Comparison of ENCODE assay signal across 11 mouse cellular contexts in the genomic region with DNA sequence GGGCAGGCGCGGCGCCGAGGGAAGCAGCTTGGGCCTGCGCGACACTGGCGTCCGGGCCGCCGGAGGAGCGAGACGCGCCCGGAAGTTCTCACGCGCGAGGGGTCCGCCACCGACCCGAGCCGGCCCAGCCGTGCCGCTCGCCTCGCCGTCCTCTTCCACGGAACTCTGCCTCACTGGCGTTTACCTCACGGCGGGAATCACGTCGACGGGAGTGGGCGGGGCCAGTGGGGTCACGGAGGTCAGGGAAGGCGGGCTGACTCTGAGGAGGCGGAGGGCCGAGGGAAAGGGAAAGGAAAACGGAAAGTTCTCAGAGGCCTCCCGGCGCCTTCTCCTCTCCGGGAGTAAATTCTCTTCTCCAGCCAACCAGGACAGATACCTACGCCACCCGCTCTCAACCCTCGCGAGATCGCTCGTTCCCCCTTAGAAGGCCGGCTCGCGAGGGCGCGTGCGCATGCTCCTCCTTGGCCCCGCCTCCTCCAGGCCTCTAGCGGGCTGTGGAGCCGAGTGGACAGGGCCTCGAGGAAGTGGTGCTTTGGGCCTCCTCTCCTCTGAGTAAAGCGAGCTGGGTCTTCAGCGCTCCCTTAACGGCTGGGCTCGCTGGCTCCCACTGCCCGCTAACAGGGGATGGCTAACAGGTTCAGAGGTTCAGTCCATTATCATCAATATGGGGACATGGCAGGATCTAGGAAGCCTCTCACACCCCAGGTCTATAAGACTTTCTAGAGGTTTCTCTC. TPM values are rescaled to one million over a fixed set of nuclear protein-coding genes. Genes with fewer than 3 reads are reported as not detected.
DNase-seq lines count a peak whose midpoint lies in the region; ATAC-seq and TF ChIP-seq lines count a peak whose summit lies in the region.
"Not testable (repeated sequence)": the region's sequence is repeated elsewhere in the genome, so short reads cannot be mapped to it uniquely, and the experiment has no call there.
"Had no signal": no experiment of that assay in that cellular context is flagged by ENCODE, and none has a peak within 500 bp of the region (broad histone marks: within the 10 kb centered on the region; RNA-seq: fewer than 3 reads in every experiment).

No protein-coding gene starts in this region.

- H3K27ac ChIP-seq in ES-E14 (ENCODE audit: insufficient read depth, low read depth, low read length, poor library complexity, severe bottlenecking) = peak overlapping the region; percentile 80
- H3K27ac ChIP-seq in embryonic facial prominence, embryonic 12.5 days; hindbrain, embryonic 15.5 days (replicated peaks); limb, embryonic 10.5 days; lung, embryonic 16.5 days (ENCODE audit: low read length); neural tube, embryonic 11.5 days (ENCODE audit: low read depth, low read length): not testable (repeated sequence)
- H3K27ac ChIP-seq in testis, adult 2 months (ENCODE audit: control insufficient read depth, insufficient read depth, low read depth, low read length) = peak overlapping the region; percentile 94

- peak overlapping the region; percentile 78 for H3K9ac ChIP-seq in ES-E14 (ENCODE audit: insufficient read depth, low read depth, low read length, poor library complexity, severe bottlenecking)
- H3K9ac ChIP-seq in embryonic facial prominence, embryonic 12.5 days; hindbrain, embryonic 15.5 days: not testable (repeated sequence)
- peak overlapping the region; percentile 39; the same call in 1 of the 2 replicates for H3K9ac ChIP-seq in lung, embryonic 16.5 days (ENCODE audit: low read length)
- peak overlapping the region; percentile 18; the same call in 1 of the 2 replicates for H3K9ac ChIP-seq in neural tube, embryonic 11.5 days (ENCODE audit: low read length)

- H3K27me3 ChIP-seq in embryonic facial prominence, embryonic 12.5 days; hindbrain, embryonic 15.5 days; limb, embryonic 10.5 days (ENCODE audit: low read depth, poor library complexity, severe bottlenecking); lung, embryonic 16.5 days (ENCODE audit: control insufficient read depth, insufficient read depth, low read depth, low read length); neural tube, embryonic 11.5 days (ENCODE audit: control insufficient read depth, insufficient read depth, low read length); testis, adult 2 months (ENCODE audit: control insufficient read depth, insufficient read depth, low read length): not testable (repeated sequence)

- H3K4me1 ChIP-seq in ES-E14 (ENCODE audit: control insufficient read depth in 2 of 2, insufficient read depth in 2 of 2, low read length in 2 of 2, poor library complexity in 1 of 2); embryonic facial prominence, embryonic 12.5 days; hindbrain, embryonic 15.5 days (replicated peaks); limb, embryonic 10.5 days; lung, embryonic 16.5 days (replicated peaks; ENCODE audit: control insufficient read depth, insufficient read depth, low read length); neural tube, embryonic 11.5 days (ENCODE audit: control insufficient read depth, insufficient read depth, low read length); testis, adult 2 months (ENCODE audit: control insufficient read depth, insufficient read depth, low read length): not testable (repeated sequence)

- not testable (repeated sequence) for H3K36me3 ChIP-seq in ES-E14 (ENCODE audit: control insufficient read depth, insufficient read depth, low read length, poor library complexity, severe bottlenecking); embryonic facial prominence, embryonic 12.5 days; hindbrain, embryonic 15.5 days; limb, embryonic 10.5 days; lung, embryonic 16.5 days (ENCODE audit: control insufficient read depth, insufficient read depth, low read length); neural tube, embryonic 11.5 days (ENCODE audit: control insufficient read depth, insufficient read depth, low read length); testis, adult 2 months (ENCODE audit: control insufficient read depth, insufficient read depth, low read length)

- WGBS in embryonic facial prominence, embryonic 12.5 days = 28% methylated on average over 63 of the region's 63 CpGs
- 28% methylated on average over 63 of the region's 63 CpGs for WGBS in hindbrain, embryonic 15.5 days
- 28% methylated on average over 63 of the region's 63 CpGs for WGBS in limb, embryonic 10.5 days
- 31% methylated on average over 52 of the region's 63 CpGs for WGBS in lung, embryonic 16.5 days
- 23% methylated on average over 53 of the region's 63 CpGs for WGBS in neural tube, embryonic 11.5 days

- H3K4me3 ChIP-seq in ES-E14 (ENCODE audit: insufficient read depth in 1 of 2, low read depth in 1 of 2, low read length in 2 of 2, poor library complexity in 1 of 2, severe bottlenecking in 1 of 2) = peak overlapping the region; percentile 67 to 87
- peak overlapping the region; percentile 35 for H3K4me3 ChIP-seq in embryonic facial prominence, embryonic 12.5 days
- peak overlapping the region; percentile 39 for H3K4me3 ChIP-seq in hindbrain, embryonic 15.5 days
- H3K4me3 ChIP-seq in limb, embryonic 10.5 days = peak overlapping the region; percentile 48
- peak overlapping the region; percentile 42 for H3K4me3 ChIP-seq in lung, embryonic 16.5 days (ENCODE audit: low read length)
- H3K4me3 ChIP-seq in neural tube, embryonic 11.5 days (ENCODE audit: low read depth, low read length) = peak overlapping the region; percentile 24
- peak overlapping the region; percentile 93 for H3K4me3 ChIP-seq in testis, adult 2 months (ENCODE audit: control insufficient read depth, low read depth, low read length)

- DNase-seq in ES-E14 (ENCODE audit: low read depth, low spot score) = peak; percentile 43
- DNase-seq in limb, embryonic 10.5 days (ENCODE audit: low spot score) = peak; percentile 58
- peak; percentile 50 for DNase-seq in neural tube, embryonic 11.5 days (ENCODE audit: low spot score)

- TF ChIP-seq CTCF in testis, adult 2 months (IDR thresholded peaks at IDR 0.05; ENCODE audit: control insufficient read depth, insufficient read depth, insufficient replicate concordance, low read depth, low read length) = not testable (repeated sequence)

- in situ Hi-C loops in ES-E14 (cut with MboI; ENCODE audit: low sequenced_read_pairs in 2 of 2, unreplicated experiment in 2 of 2) = not testable (repeated sequence)

- H3K4me2 ChIP-seq in embryonic facial prominence, embryonic 12.5 days (replicated peaks) = peak overlapping the region; percentile 42
- peak overlapping the region; percentile 50 for H3K4me2 ChIP-seq in hindbrain, embryonic 15.5 days
- H3K4me2 ChIP-seq in lung, embryonic 16.5 days (ENCODE audit: low read depth, low read length) = peak overlapping the region; percentile 43
- H3K4me2 ChIP-seq in neural tube, embryonic 11.5 days (ENCODE audit: low read depth) = peak overlapping the region; percentile 30

- H3K9me3 ChIP-seq in ES-E14 (ENCODE audit: control insufficient read depth, insufficient read depth, low read depth, low read length); embryonic facial prominence, embryonic 12.5 days; hindbrain, embryonic 15.5 days; limb, embryonic 10.5 days (replicated peaks); lung, embryonic 16.5 days (ENCODE audit: control insufficient read depth, low read length); neural tube, embryonic 11.5 days (ENCODE audit: control insufficient read depth, low read length): not testable (repeated sequence)

- ATAC-seq in embryonic facial prominence, embryonic 12.5 days (ENCODE audit: insufficient number of reproducible peaks, insufficient read depth, low FRiP score, low TSS enrichment); hindbrain, embryonic 15.5 days (ENCODE audit: low FRiP score, low read depth); lung, embryonic 16.5 days (ENCODE audit: low read depth): not testable (repeated sequence)
- ATAC-seq in granulocyte monocyte progenitor cell, adult 5-6 weeks (replicated peaks; ENCODE audit: poor library complexity, severe bottlenecking) = peak; percentile 77
- peak; percentile 31; the same call in 1 of the 2 replicates for ATAC-seq in neural tube, embryonic 11.5 days (ENCODE audit: insufficient read depth, low FRiP score, low TSS enrichment)

- peak; percentile 52 for TF ChIP-seq POLR2A in testis, adult 2 months (IDR thresholded peaks at IDR 0.05; ENCODE audit: control insufficient read depth, low read depth, low read length)

TF ChIP-seq in ES-E14, 5 proteins besides CTCF, POLR2A, EP300 and RAD21:
- TF ChIP-seq HCFC1 (IDR thresholded peaks at IDR 0.05; ENCODE audit: borderline replicate concordance, insufficient read depth, low read length) = 0 out of 2 replicates have a peak, but pooled peaks have one; percentile 32
- TF ChIP-seq CHD2 (IDR thresholded peaks at IDR 0.05; ENCODE audit: low read depth, low read length) = peak; percentile 84

RNA-seq across cellular contexts. Expression of gene Zfp534, which starts 36.5 kb away (rescaled TPM):
- 66.5 and 71.2 TPM in 2 replicates for total RNA-seq in ES-E14 (2012; rRNA removed)
- polyA plus RNA-seq in embryonic facial prominence, embryonic 12.5 days (2016; fragmentation: Nextera tagmentation; extraction: Ambion mirVana) = not detected in 2 replicates
- 0.34 TPM in 1 of 2 replicates, not detected in the other for total RNA-seq in granulocyte monocyte progenitor cell, adult 5-6 weeks (2014; fragmentation: Nextera tagmentation)
- not detected in 2 replicates for total RNA-seq in granulocyte monocyte progenitor cell, adult 5-6 weeks (2017)
- polyA plus RNA-seq in hindbrain, embryonic 15.5 days (2015; fragmentation: Nextera tagmentation; extraction: Ambion mirVana) = not detected in 2 replicates
- polyA plus RNA-seq in limb, embryonic 10.5 days (2016; fragmentation: Nextera tagmentation; extraction: Ambion mirVana) = not detected in 2 replicates
- not detected in 2 replicates for polyA plus RNA-seq in lung, embryonic 16.5 days (2015; fragmentation: Nextera tagmentation; extraction: Ambion mirVana)
- polyA plus RNA-seq in neural tube, embryonic 11.5 days (2014; fragmentation: Nextera tagmentation; extraction: Ambion mirVana) = not detected in 2 replicates
- polyA plus RNA-seq in testis, adult 2 months (2012; rRNA removed) = 0.10 and 0.17 TPM in 2 replicates
- total RNA-seq: heart, postnatal 36 days; layer of hippocampus, postnatal 10 days had no signal
- polyA plus RNA-seq: adrenal gland, adult 2 months had no signal

Comparison
In these comparisons a context has a peak if more than half of its experiments do, and no peak if none do; other contexts are left out.
1. H3K4me3 ChIP-seq: peak in every context shown above with its lines; median percentile 93 in testis, adult 2 months; 77 in ES-E14; 48 in limb, embryonic 10.5 days; 42 in lung, embryonic 16.5 days; 39 in hindbrain, embryonic 15.5 days; 35 in embryonic facial prominence, embryonic 12.5 days; 24 in neural tube, embryonic 11.5 days.